Mouse (Mus musculus): ENCODE data around the gene Olfr1416. TPM values are rescaled to one million over a fixed set of nuclear protein-coding genes. Genes with fewer than 3 reads are reported as not detected.

Gene Olfr1416
- polyA plus RNA-seq, 1 experiment from 2014 or later: not detected

Small RNA genes within 50 kb of the gene (microRNA-seq; reads per million reads assigned to microRNA genes)
- 4.3 reads per million, percentile 10 among the genes with 10 or more reads in this experiment for gene Mir6900

Other genes with a start within 250 kb of the Olfr1416 start
- 319 and 321 TPM in 2 replicates for gene Ndufa10, start 11.3 kb downstream of the Olfr1416 start, polyA plus RNA-seq (2016; fragmentation: Nextera tagmentation; extraction: Ambion mirVana)
- 0.15 TPM in 1 of 2 replicates, not detected in the other for gene Olfr1415, start 11.0 kb upstream of the Olfr1416 start, polyA plus RNA-seq (2016; fragmentation: Nextera tagmentation; extraction: Ambion mirVana)
- 0.05 TPM in 1 of 2 replicates, not detected in the other for gene Olfr1414, start 33.5 kb upstream of the Olfr1416 start, polyA plus RNA-seq (2016; fragmentation: Nextera tagmentation; extraction: Ambion mirVana)
- gene Olfr1413, start 86.2 kb upstream of the Olfr1416 start, polyA plus RNA-seq (2016; fragmentation: Nextera tagmentation; extraction: Ambion mirVana): not detected in 2 replicates
- not detected in 2 replicates for gene Olfr1412, start 100.7 kb upstream of the Olfr1416 start, polyA plus RNA-seq (2016; fragmentation: Nextera tagmentation; extraction: Ambion mirVana)
- not detected in 2 replicates for gene Olfr1411, start 109.3 kb upstream of the Olfr1416 start, polyA plus RNA-seq (2016; fragmentation: Nextera tagmentation; extraction: Ambion mirVana)
- not detected in 2 replicates for gene Olfr1410, start 120.7 kb upstream of the Olfr1416 start, polyA plus RNA-seq (2016; fragmentation: Nextera tagmentation; extraction: Ambion mirVana)
- gene Olfr12, start 132.7 kb upstream of the Olfr1416 start, polyA plus RNA-seq (2016; fragmentation: Nextera tagmentation; extraction: Ambion mirVana): not detected in 2 replicates
- gene Cops9, start 156.9 kb upstream of the Olfr1416 start, polyA plus RNA-seq (2016; fragmentation: Nextera tagmentation; extraction: Ambion mirVana): 341 and 342 TPM in 2 replicates
- 0.05 TPM in 1 of 2 replicates, not detected in the other for gene Otos, start 163.7 kb upstream of the Olfr1416 start, polyA plus RNA-seq (2016; fragmentation: Nextera tagmentation; extraction: Ambion mirVana)

Measured in embryonic facial prominence, embryonic 10.5 days (tissue).